Mouse (Mus musculus): ENCODE measurements around the gene Cnnm2.

DNA sequence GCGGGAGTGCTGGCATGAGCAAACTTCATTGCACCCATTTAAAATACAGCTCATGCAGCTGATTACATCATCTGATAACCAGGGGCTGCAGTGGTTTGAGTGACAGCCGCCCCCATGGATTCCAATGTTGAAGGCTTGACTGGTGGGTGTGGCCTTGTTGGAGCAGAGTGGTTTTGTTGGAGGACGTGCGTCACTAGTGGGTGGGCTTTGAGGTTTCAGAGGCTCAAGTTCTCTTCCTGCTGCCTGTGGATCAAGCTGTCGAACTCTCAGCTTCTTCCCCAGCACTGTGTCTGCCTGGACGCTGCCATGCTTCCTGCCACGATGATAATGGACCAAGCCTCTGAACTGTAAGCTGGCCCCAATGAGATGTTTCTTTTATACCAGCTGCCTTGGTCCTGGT is 57.9 kb downstream of the Cnnm2 start:
- TF ChIP-seq CTCF (IDR thresholded peaks at IDR 0.05; ENCODE audit: borderline replicate concordance, extremely low read depth, insufficient read depth, insufficient read length) (no peak), POLR2A (IDR thresholded peaks at IDR 0.05; ENCODE audit: borderline replicate concordance, extremely low read depth, insufficient read depth, insufficient read length, poor library complexity, severe bottlenecking) (no peak)
